Mouse (Mus musculus): ENCODE measurements around the gene Plcb2. TPM values are rescaled to one million over a fixed set of nuclear protein-coding genes. Genes with fewer than 3 reads are reported as not detected.

Plcb2 gene
- polyA plus RNA-seq, 1 experiment from 2014 or later, result 0.46 TPM

- under 1% methylated on average over 50 of the region's 50 CpGs for WGBS
- Histone ChIP-seq H3K4me1 (replicated peaks) (peaks cover 45% of the 10 kb centered on the region), H3K9me3 (no peaks in the 10 kb centered on the region), H3K27ac (replicated peaks) (no peak within 1 kb of the TSS), H3K4me3 (peak within 1 kb of the TSS; percentile 38), H3K27me3 (peaks cover 100% of the 10 kb centered on the region), H3K36me3 (no peaks in the 10 kb centered on the region), H3K9ac (peak within 1 kb of the TSS; percentile 58), H3K4me2 (peak within 1 kb of the TSS; percentile 66)
- ATAC-seq (ENCODE audit: low read depth), result no peak
Observed at GRCm38 (mm10) chr2:118703913-118704730, 24.1 kb downstream of the Plcb2 start, which contains the start of gene Ankrd63. Gene Ankrd63 (minus strand): TSS chr2:118703963.

GRCm38 (mm10) chr2:118702883-118703761 is 25.1 kb downstream of the Plcb2 start:
- H3K4me1 ChIP-seq (replicated peaks), result peaks cover 45% of the 10 kb centered on the region
- under 1% methylated on average over 93 of the region's 93 CpGs for WGBS
- peak overlapping the region; percentile 58 for H3K9ac ChIP-seq
- H3K27me3 ChIP-seq, result peaks cover 95% of the 10 kb centered on the region
- H3K4me2 ChIP-seq, result peak overlapping the region; percentile 66
- peak; percentile 24; the same call in 1 of the 2 replicates for ATAC-seq (ENCODE audit: low read depth)
- H3K36me3 ChIP-seq, result no peaks in the 10 kb centered on the region
- H3K27ac ChIP-seq (replicated peaks), result no peak overlapping the region
- peak overlapping the region; percentile 38 for H3K4me3 ChIP-seq
- H3K9me3 ChIP-seq, result no peaks in the 10 kb centered on the region

- peak overlapping the region; percentile 58; the same call in 1 of the 2 replicates for H3K9ac ChIP-seq
- H3K4me3 ChIP-seq, result peak overlapping the region; percentile 38
- WGBS, result 2% methylated on average over 51 of the region's 51 CpGs
- no peaks in the 10 kb centered on the region for H3K36me3 ChIP-seq
- peaks cover 45% of the 10 kb centered on the region for H3K4me1 ChIP-seq (replicated peaks)
- H3K27ac ChIP-seq (replicated peaks), result no peak overlapping the region
- H3K4me2 ChIP-seq, result peak overlapping the region; percentile 66
- no peaks in the 10 kb centered on the region for H3K9me3 ChIP-seq
- H3K27me3 ChIP-seq, result peaks cover 95% of the 10 kb centered on the region
- ATAC-seq (ENCODE audit: low read depth), result no peak
Observed at GRCm38 (mm10) chr2:118701971-118702882, 26.0 kb downstream of the Plcb2 start.

- 0 out of 2 replicates have a peak overlapping the region, but pooled peaks have one; percentile 11 for H3K4me3 ChIP-seq
- H3K4me2 ChIP-seq, result 0 out of 2 replicates have a peak overlapping the region, but pooled peaks have one; percentile 42
- peaks cover 49% of the 10 kb centered on the region for H3K4me1 ChIP-seq (replicated peaks)
- peaks cover 95% of the 10 kb centered on the region for H3K27me3 ChIP-seq
- no peak overlapping the region for H3K27ac ChIP-seq (replicated peaks)
- H3K9ac ChIP-seq, result peak overlapping the region; percentile 46; the same call in 1 of the 2 replicates
- ATAC-seq (ENCODE audit: low read depth), result no peak
- H3K36me3 ChIP-seq, result no peaks in the 10 kb centered on the region
- H3K9me3 ChIP-seq, result no peaks in the 10 kb centered on the region
- 2% methylated on average over 5 of the region's 5 CpGs for WGBS
Observed at GRCm38 (mm10) chr2:118701161-118701560, 27.1 kb downstream of the Plcb2 start.

GRCm38 (mm10) chr2:118700179-118701062 is 27.8 kb downstream of the Plcb2 start:
- Histone ChIP-seq H3K4me1 (replicated peaks) (peaks cover 51% of the 10 kb centered on the region), H3K4me2 (peak overlapping the region; percentile 42)

GRCm38 (mm10) chr2:118697955-118698354 is 30.3 kb downstream of the Plcb2 start:
- Histone ChIP-seq H3K27ac (replicated peaks) (no peak overlapping the region), H3K27me3 (peaks cover 94% of the 10 kb centered on the region), H3K9ac (no peak overlapping the region), H3K4me2 (no peak overlapping the region), H3K9me3 (no peaks in the 10 kb centered on the region), H3K4me3 (no peak overlapping the region), H3K36me3 (no peaks in the 10 kb centered on the region), H3K4me1 (replicated peaks) (peaks cover 34% of the 10 kb centered on the region)
- no peak for ATAC-seq (ENCODE audit: low read depth)
- WGBS, result 29% methylated on average over 7 of the region's 7 CpGs

More at GRCm38 (mm10) chr2:118700179-118701062, 27.8 kb downstream of the Plcb2 start:
- H3K27me3 ChIP-seq, result peaks cover 95% of the 10 kb centered on the region
- no peak for ATAC-seq (ENCODE audit: low read depth)
- H3K36me3 ChIP-seq, result no peaks in the 10 kb centered on the region
- peak overlapping the region; percentile 11 for H3K4me3 ChIP-seq
- WGBS, result under 1% methylated on average over 32 of the region's 32 CpGs
- H3K27ac ChIP-seq (replicated peaks), result no peak overlapping the region
- no peaks in the 10 kb centered on the region for H3K9me3 ChIP-seq
- peak overlapping the region; percentile 46 for H3K9ac ChIP-seq

GRCm38 (mm10) chr2:118697311-118697877 is 30.8 kb downstream of the Plcb2 start:
- H3K9me3 ChIP-seq, result no peaks in the 10 kb centered on the region
- H3K36me3 ChIP-seq, result no peaks in the 10 kb centered on the region
- H3K4me1 ChIP-seq (replicated peaks), result peaks cover 29% of the 10 kb centered on the region
- no peak overlapping the region for H3K9ac ChIP-seq
- H3K27ac ChIP-seq (replicated peaks), result no peak overlapping the region
- H3K4me3 ChIP-seq, result no peak overlapping the region
- no peak for ATAC-seq (ENCODE audit: low read depth)
- H3K4me2 ChIP-seq, result no peak overlapping the region
- H3K27me3 ChIP-seq, result peaks cover 88% of the 10 kb centered on the region
- 50% methylated on average over 5 of the region's 5 CpGs for WGBS

- H3K4me2 ChIP-seq, result no peak overlapping the region
- H3K9ac ChIP-seq, result no peak overlapping the region
- ATAC-seq (ENCODE audit: low read depth), result no peak
- H3K9me3 ChIP-seq, result no peaks in the 10 kb centered on the region
- peaks cover 86% of the 10 kb centered on the region for H3K27me3 ChIP-seq
- WGBS, result 53% methylated on average over 21 of the region's 21 CpGs
- H3K4me3 ChIP-seq, result no peak overlapping the region
- peaks cover 26% of the 10 kb centered on the region for H3K4me1 ChIP-seq (replicated peaks)
- H3K27ac ChIP-seq (replicated peaks), result no peak overlapping the region
- no peaks in the 10 kb centered on the region for H3K36me3 ChIP-seq
Observed at GRCm38 (mm10) chr2:118696451-118697308, 31.6 kb downstream of the Plcb2 start.

- peaks cover 76% of the 10 kb centered on the region for H3K27me3 ChIP-seq
- no peaks in the 10 kb centered on the region for H3K9me3 ChIP-seq
- no peak overlapping the region for H3K4me3 ChIP-seq
- no peak overlapping the region for H3K27ac ChIP-seq (replicated peaks)
- peaks cover 21% of the 10 kb centered on the region for H3K4me1 ChIP-seq (replicated peaks)
- H3K36me3 ChIP-seq, result no peaks in the 10 kb centered on the region
- 24% methylated on average over 11 of the region's 11 CpGs for WGBS
- H3K4me2 ChIP-seq, result no peak overlapping the region
- ATAC-seq (ENCODE audit: low read depth), result no peak
- no peak overlapping the region for H3K9ac ChIP-seq
Observed at GRCm38 (mm10) chr2:118695677-118696232, 32.5 kb downstream of the Plcb2 start.

All from neural tube, embryonic 13.5 days (tissue).